Mouse (Mus musculus) gastrocnemius, postnatal 4 days (tissue): ENCODE results near the gene Mcoln1. TPM values are rescaled to one million over a fixed set of nuclear protein-coding genes. Genes with fewer than 3 reads are reported as not detected.

Source experiments
- DNase-seq, 2 experiments: peaks; one replicate each; pipeline ENCODE4 v3.0.0; 2021 to 2022; ENCODE audit warnings: low spot score in 2 of 2, mixed read lengths in 2 of 2
- long read RNA-seq, 2 experiments: library from polyadenylated mRNA; stranded (forward); transcript quantifications; one replicate each; pipeline ENCODE4 v2.0.0; 2021
- total RNA-seq, 2 experiments: library from RNA; stranded (reverse); gene quantifications; 2 replicates each; pipeline ENCODE4 v1.2.3; 2021

The Mcoln1 gene
- total RNA-seq: 10 to 100 TPM; 22.8 to 26.7 TPM
- long read RNA-seq, experiment 1, partial matches to known transcripts: 1 of 6 reads
- long read RNA-seq, experiment 1, other reads (novel, unspliced or antisense): 3 of 6 reads
- long read RNA-seq, experiment 2, transcript Mcoln1-201 (14 exons, 2,065 nt): major isoform, 7 of 10 reads
- long read RNA-seq, experiment 2, partial matches to known transcripts: 0 of 10 reads
- long read RNA-seq, experiment 2, other reads (novel, unspliced or antisense): 3 of 10 reads

GRCm38 (mm10) chr8:3500235-3501090 lies at the start of gene Mcoln1:
Gene Mcoln1, plus strand, starts transcription at chr8:3500457.
- peak; percentile 94 to 98 for DNase-seq

- peak in 1 of 2 experiments; percentile 50 for DNase-seq
Measured at GRCm38 (mm10) chr8:3450670-3451069, 49.6 kb upstream of the Mcoln1 start.

GRCm38 (mm10) chr8:3451992-3452391 lies 48.3 kb upstream of the Mcoln1 start:
- DNase-seq: no peak

- DNase-seq: no peak
Measured at GRCm38 (mm10) chr8:3463248-3463647, 37.0 kb upstream of the Mcoln1 start.

GRCm38 (mm10) chr8:3464309-3464708 lies 35.9 kb upstream of the Mcoln1 start:
- DNase-seq: peak in 1 of 2 experiments; percentile 29

GRCm38 (mm10) chr8:3467006-3467885 lies 33.0 kb upstream of the Mcoln1 start, which contains the start of gene Pex11g:
Gene Pex11g, minus strand, starts transcription at chr8:3467680.
- peak; percentile 93 to 98 for DNase-seq

GRCm38 (mm10) chr8:3467886-3468545 lies 32.2 kb upstream of the Mcoln1 start:
- DNase-seq: no peak

- no peak for DNase-seq
Measured at GRCm38 (mm10) chr8:3468838-3469237, 31.4 kb upstream of the Mcoln1 start.

- no peak for DNase-seq
Measured at GRCm38 (mm10) chr8:3470562-3470961, 29.7 kb upstream of the Mcoln1 start, which contains the start of gene Tex45. Gene Tex45, plus strand, starts transcription at chr8:3470862.

GRCm38 (mm10) chr8:3475715-3476429 lies 24.4 kb upstream of the Mcoln1 start:
- no peak for DNase-seq

- no peak for DNase-seq
Measured at GRCm38 (mm10) chr8:3480221-3480785, 20.0 kb upstream of the Mcoln1 start.

GRCm38 (mm10) chr8:3481605-3482004 lies 18.7 kb upstream of the Mcoln1 start:
- no peak for DNase-seq

GRCm38 (mm10) chr8:3482240-3482740 lies 18.0 kb upstream of the Mcoln1 start:
- DNase-seq: no peak

GRCm38 (mm10) chr8:3483546-3483945 lies 16.7 kb upstream of the Mcoln1 start:
- DNase-seq: no peak

- DNase-seq: no peak
Measured at GRCm38 (mm10) chr8:3485192-3485591, 15.1 kb upstream of the Mcoln1 start.

GRCm38 (mm10) chr8:3492901-3493844 lies 7.1 kb upstream of the Mcoln1 start, which contains the start of gene Zfp358:
Gene Zfp358, plus strand, starts transcription at chr8:3493138.
- DNase-seq: peak; percentile 68 to 83

- no peak for DNase-seq
Measured at GRCm38 (mm10) chr8:3493845-3494208, 6.4 kb upstream of the Mcoln1 start.
